Comparison of ENCODE assay signal across 22 mouse cellular contexts in genomic region chr17:33352981-33353380, GRCm38 (mm10).
"Had no signal": no experiment of that assay in that cellular context is flagged by ENCODE, and none has a peak within 500 bp of the region (broad histone marks: within the 10 kb centered on the region; RNA-seq: fewer than 3 reads in every experiment).

No protein-coding gene starts in this region.

- H3K9ac ChIP-seq: kidney, embryonic 15.5 days; limb, embryonic 13.5 days; lung, embryonic 15.5 days; midbrain, embryonic 12.5 days; midbrain, embryonic 15.5 days; neural tube, embryonic 13.5 days had no signal

- DNase-seq: kidney, adult 11 months; kidney, adult 8-10 months; kidney, postnatal 10 days; kidney, postnatal 4 days; layer of hippocampus, adult 9-11 months; lung, adult 18-20 months; lung, postnatal 10 days; lung, postnatal 36 days; retina, postnatal 1 day; right cerebral cortex, postnatal 25 days; spleen, adult 18-20 months; thymus, adult 2 months; thymus, postnatal 14 days; thymus, postnatal 4 days had no signal

- H3K4me3 ChIP-seq: kidney, embryonic 15.5 days; limb, embryonic 10.5 days; limb, embryonic 13.5 days; lung, embryonic 15.5 days; midbrain, embryonic 12.5 days; midbrain, embryonic 15.5 days; neural tube, embryonic 13.5 days had no signal

- H3K4me2 ChIP-seq: kidney, embryonic 15.5 days; limb, embryonic 13.5 days; lung, embryonic 15.5 days; midbrain, embryonic 12.5 days; midbrain, embryonic 15.5 days; neural tube, embryonic 13.5 days had no signal

- ATAC-seq: midbrain, embryonic 15.5 days had no signal

- H3K36me3 ChIP-seq: kidney, embryonic 15.5 days; lung, embryonic 15.5 days; midbrain, embryonic 15.5 days; neural tube, embryonic 13.5 days had no signal

- H3K27ac ChIP-seq: kidney, embryonic 15.5 days; limb, embryonic 10.5 days; limb, embryonic 13.5 days; lung, embryonic 15.5 days; midbrain, embryonic 12.5 days; midbrain, embryonic 15.5 days; neural tube, embryonic 13.5 days; stomach, postnatal 0 days had no signal

- H3K27me3 ChIP-seq: kidney, embryonic 15.5 days; limb, embryonic 13.5 days; lung, embryonic 15.5 days; midbrain, embryonic 12.5 days; midbrain, embryonic 15.5 days; neural tube, embryonic 13.5 days had no signal
